Comparison of ENCODE assay signal across 10 mouse cellular contexts in the genomic region with DNA sequence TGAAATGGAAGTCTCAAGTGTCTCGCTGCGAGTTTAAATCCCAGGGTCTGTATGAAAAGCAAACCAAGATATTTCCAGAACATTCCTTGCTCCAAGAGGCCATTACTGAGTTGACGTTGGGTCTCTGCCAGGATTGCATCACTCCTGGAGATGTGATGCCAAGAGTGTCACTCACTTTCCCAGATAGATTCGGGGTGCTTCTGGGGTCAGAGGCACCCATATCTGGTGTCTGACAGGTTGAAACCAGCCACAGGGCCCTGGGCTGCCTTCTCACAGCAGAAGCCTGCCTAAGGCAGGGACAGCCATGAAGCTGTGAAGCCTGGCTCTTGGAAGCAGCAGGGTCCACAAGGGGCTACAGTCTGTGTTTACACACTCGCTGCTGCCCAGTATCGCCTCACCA. TPM values are rescaled to one million over a fixed set of nuclear protein-coding genes. Genes with fewer than 3 reads are reported as not detected.
A peak's percentile ranks its signal among the peaks of the same experiment; 100 is the strongest.
DNase-seq lines count a peak whose midpoint lies in the region; ATAC-seq and TF ChIP-seq lines count a peak whose summit lies in the region.
"Had no signal": no experiment of that assay in that cellular context is flagged by ENCODE, and none has a peak within 500 bp of the region (broad histone marks: within the 10 kb centered on the region; RNA-seq: fewer than 3 reads in every experiment).

No protein-coding gene starts in this region.

- H3K4me1 ChIP-seq in hindbrain, embryonic 10.5 days (replicated peaks) = peaks cover 39% of the 10 kb centered on the region
- H3K4me1 ChIP-seq in hindbrain, embryonic 12.5 days = peaks cover 35% of the 10 kb centered on the region
- H3K4me1 ChIP-seq in embryonic facial prominence, embryonic 14.5 days (ENCODE audit: control insufficient read depth, insufficient read depth, low read length) = peaks cover 20% of the 10 kb centered on the region
- H3K4me1 ChIP-seq in midbrain, embryonic 14.5 days (ENCODE audit: control insufficient read depth, insufficient read depth, low read length) = peaks cover 47% of the 10 kb centered on the region
- peaks cover 6% of the 10 kb centered on the region; the same call in 1 of the 2 replicates for H3K4me1 ChIP-seq in thymus, adult 2 months (replicated peaks; ENCODE audit: control insufficient read depth, insufficient read depth, low read length)
- no peaks in the 10 kb centered on the region for H3K4me1 ChIP-seq in intestine, embryonic 16.5 days (ENCODE audit: control insufficient read depth, insufficient read depth, low read length)

- H3K36me3 ChIP-seq in hindbrain, embryonic 10.5 days = no peaks in the 10 kb centered on the region
- H3K36me3 ChIP-seq in hindbrain, embryonic 12.5 days = no peaks in the 10 kb centered on the region
- H3K36me3 ChIP-seq in embryonic facial prominence, embryonic 14.5 days (ENCODE audit: control insufficient read depth, insufficient read depth, low read length) = no peaks in the 10 kb centered on the region
- H3K36me3 ChIP-seq in midbrain, embryonic 14.5 days (ENCODE audit: control insufficient read depth, insufficient read depth, low read length) = no peaks in the 10 kb centered on the region
- H3K36me3 ChIP-seq in thymus, adult 2 months (ENCODE audit: control insufficient read depth, insufficient read depth, low read length) = no peaks in the 10 kb centered on the region
- H3K36me3 ChIP-seq in intestine, embryonic 16.5 days (ENCODE audit: control insufficient read depth, insufficient read depth, low read length) = no peaks in the 10 kb centered on the region
- H3K36me3 ChIP-seq: G1E had no signal

- H3K9me3 ChIP-seq in hindbrain, embryonic 10.5 days = no peaks in the 10 kb centered on the region
- H3K9me3 ChIP-seq in hindbrain, embryonic 12.5 days (replicated peaks) = no peaks in the 10 kb centered on the region
- H3K9me3 ChIP-seq in embryonic facial prominence, embryonic 14.5 days (ENCODE audit: control insufficient read depth, low read length) = no peaks in the 10 kb centered on the region
- no peaks in the 10 kb centered on the region for H3K9me3 ChIP-seq in midbrain, embryonic 14.5 days (ENCODE audit: control insufficient read depth, low read length)
- H3K9me3 ChIP-seq in intestine, embryonic 16.5 days (ENCODE audit: control insufficient read depth, low read length) = no peaks in the 10 kb centered on the region
- H3K9me3 ChIP-seq: G1E had no signal

- no peak overlapping the region for H3K4me2 ChIP-seq in hindbrain, embryonic 12.5 days (replicated peaks)
- no peak overlapping the region for H3K4me2 ChIP-seq in embryonic facial prominence, embryonic 14.5 days (ENCODE audit: low read depth, low read length)
- peak overlapping the region; percentile 53 for H3K4me2 ChIP-seq in midbrain, embryonic 14.5 days (ENCODE audit: low read length)
- H3K4me2 ChIP-seq in intestine, embryonic 16.5 days (ENCODE audit: low read depth, low read length) = no peak overlapping the region

- H3K4me3 ChIP-seq in hindbrain, embryonic 10.5 days = no peak overlapping the region
- H3K4me3 ChIP-seq in hindbrain, embryonic 12.5 days = no peak overlapping the region
- H3K4me3 ChIP-seq in embryonic facial prominence, embryonic 14.5 days (ENCODE audit: low read depth, low read length) = no peak overlapping the region
- no peak overlapping the region for H3K4me3 ChIP-seq in midbrain, embryonic 14.5 days (replicated peaks; ENCODE audit: low read depth, low read length)
- H3K4me3 ChIP-seq in thymus, adult 2 months (ENCODE audit: control insufficient read depth, insufficient read depth, low read length) = no peak overlapping the region
- H3K4me3 ChIP-seq in intestine, embryonic 16.5 days (ENCODE audit: low read length) = no peak overlapping the region

- 0 out of 2 replicates have a peak overlapping the region, but pooled peaks have one; percentile 31 for H3K27ac ChIP-seq in hindbrain, embryonic 10.5 days
- H3K27ac ChIP-seq in hindbrain, embryonic 12.5 days = no peak overlapping the region
- peak overlapping the region; percentile 50 for H3K27ac ChIP-seq in embryonic facial prominence, embryonic 14.5 days (replicated peaks; ENCODE audit: low read depth, low read length)
- H3K27ac ChIP-seq in midbrain, embryonic 14.5 days (replicated peaks; ENCODE audit: low read depth, low read length) = peak overlapping the region; percentile 75; the same call in 1 of the 2 replicates
- no peak overlapping the region for H3K27ac ChIP-seq in thymus, adult 2 months (ENCODE audit: control insufficient read depth, insufficient read depth, low read length)
- no peak overlapping the region for H3K27ac ChIP-seq in intestine, embryonic 16.5 days (ENCODE audit: low read length)
- H3K27ac ChIP-seq: macrophage had no signal

- TF ChIP-seq POLR2A in thymus, adult 2 months (IDR thresholded peaks at IDR 0.05; ENCODE audit: control insufficient read depth, extremely low read depth, insufficient read depth, low read length, poor library complexity) = no peak

- TF ChIP-seq CTCF in thymus, adult 2 months (IDR thresholded peaks at IDR 0.05; ENCODE audit: borderline replicate concordance, control insufficient read depth, extremely low read depth, insufficient read depth, low read length, poor library complexity) = no peak

- H3K9ac ChIP-seq in hindbrain, embryonic 12.5 days = no peak overlapping the region
- no peak overlapping the region for H3K9ac ChIP-seq in embryonic facial prominence, embryonic 14.5 days (ENCODE audit: low read depth, low read length)
- no peak overlapping the region for H3K9ac ChIP-seq in midbrain, embryonic 14.5 days (replicated peaks; ENCODE audit: low read length)
- H3K9ac ChIP-seq in intestine, embryonic 16.5 days (ENCODE audit: low read depth, low read length) = no peak overlapping the region

- WGBS in hindbrain, embryonic 10.5 days = 92% methylated on average over 6 of the region's 6 CpGs
- WGBS in hindbrain, embryonic 12.5 days = 89% methylated on average over 6 of the region's 6 CpGs
- WGBS in embryonic facial prominence, embryonic 14.5 days = 77% methylated on average over 6 of the region's 6 CpGs
- WGBS in midbrain, embryonic 14.5 days = 89% methylated on average over 6 of the region's 6 CpGs
- WGBS in thymus, adult 2 months = 89% methylated on average over 6 of the region's 6 CpGs
- 81% methylated on average over 6 of the region's 6 CpGs for WGBS in intestine, embryonic 16.5 days

- ATAC-seq in hindbrain, embryonic 12.5 days (ENCODE audit: low FRiP score) = no peak
- ATAC-seq in embryonic facial prominence, embryonic 14.5 days (ENCODE audit: low read depth) = peak; percentile 48; the same call in 1 of the 2 replicates
- no peak for ATAC-seq in midbrain, embryonic 14.5 days (ENCODE audit: low FRiP score, low TSS enrichment)
- ATAC-seq in intestine, embryonic 16.5 days = no peak

- DNase-seq in hindbrain, embryonic 10.5 days (ENCODE audit: low spot score) = no peak
- peak; percentile 58 for DNase-seq in embryonic facial prominence, embryonic 14.5 days (ENCODE audit: low spot score)
- DNase-seq in kidney, adult 18-20 months = peak; percentile 43
- DNase-seq in midbrain, embryonic 14.5 days = no peak
- DNase-seq in right cerebral cortex, adult 2 months (ENCODE audit: low spot score in 2 of 2) = no peak
- DNase-seq in thymus, adult 2 months = no peak

- H3K27me3 ChIP-seq in hindbrain, embryonic 10.5 days (ENCODE audit: insufficient read depth, poor library complexity, severe bottlenecking) = 0 out of 2 replicates have a peak, but pooled peaks cover 8% of the 10 kb centered on the region
- H3K27me3 ChIP-seq in hindbrain, embryonic 12.5 days = no peaks in the 10 kb centered on the region
- no peaks in the 10 kb centered on the region for H3K27me3 ChIP-seq in embryonic facial prominence, embryonic 14.5 days (replicated peaks; ENCODE audit: control insufficient read depth, insufficient read depth, low read length)
- H3K27me3 ChIP-seq in midbrain, embryonic 14.5 days (ENCODE audit: control insufficient read depth, insufficient read depth, low read length) = no peaks in the 10 kb centered on the region
- H3K27me3 ChIP-seq in thymus, adult 2 months (ENCODE audit: control insufficient read depth, insufficient read depth, low read length) = no peaks in the 10 kb centered on the region
- no peaks in the 10 kb centered on the region for H3K27me3 ChIP-seq in intestine, embryonic 16.5 days (replicated peaks; ENCODE audit: control insufficient read depth, insufficient read depth, low read length)

RNA-seq across cellular contexts. Expression of gene Zbtb38, which starts 24.9 kb away (rescaled TPM):
- 7.8 and 8.5 TPM in 2 replicates for polyA plus RNA-seq in hindbrain, embryonic 10.5 days (2016; fragmentation: Nextera tagmentation; extraction: Ambion mirVana)
- 18.0 and 20.0 TPM in 2 replicates for polyA plus RNA-seq in hindbrain, embryonic 12.5 days (2016; fragmentation: Nextera tagmentation; extraction: Ambion mirVana)
- 17.1 and 18.1 TPM in 2 replicates for polyA plus RNA-seq in embryonic facial prominence, embryonic 14.5 days (2014; fragmentation: Nextera tagmentation; extraction: Ambion mirVana)
- 50.5 and 55.1 TPM in 2 replicates for polyA plus RNA-seq in midbrain, embryonic 14.5 days (2014; fragmentation: Nextera tagmentation; extraction: Ambion mirVana)
- 7.2 and 9.1 TPM in 2 replicates for polyA plus RNA-seq in thymus, adult 2 months (2012; rRNA removed)
- polyA plus RNA-seq in intestine, embryonic 16.5 days (2015; fragmentation: Nextera tagmentation; extraction: Ambion mirVana) = 20.3 and 20.6 TPM in 2 replicates

Comparison
In these comparisons a context has a peak if more than half of its experiments do, and no peak if none do; other contexts are left out.
1. H3K27ac ChIP-seq: peak in hindbrain, embryonic 10.5 days (single experiment), embryonic facial prominence, embryonic 14.5 days (single experiment) and midbrain, embryonic 14.5 days (single experiment); none in hindbrain, embryonic 12.5 days (single experiment), thymus, adult 2 months (single experiment) and intestine, embryonic 16.5 days (single experiment).
2. DNase-seq: peak in embryonic facial prominence, embryonic 14.5 days (single experiment) and kidney, adult 18-20 months (single experiment); none in hindbrain, embryonic 10.5 days (single experiment), midbrain, embryonic 14.5 days (single experiment), right cerebral cortex, adult 2 months (0 of 2) and thymus, adult 2 months (single experiment).